Mouse (Mus musculus) myocyte (in vitro differentiated cells): ENCODE results near the gene Ctcfl.

ENCODE experiments used
- MYOD1 ChIP-seq, 3 experiments: IDR thresholded peaks; one replicate each; pipeline ENCODE4 v1.6.1; 2011; ENCODE audit warnings: control low read depth in 2 of 3, low read depth in 2 of 3, mild to moderate bottlenecking in 2 of 3, moderate library complexity in 1 of 3; ENCODE audit not compliant: insufficient read length in 2 of 3, control insufficient read depth in 1 of 3
- TCF12 ChIP-seq: IDR thresholded peaks from one replicate; pipeline ENCODE4 v1.6.1; 2011; ENCODE audit warnings: mild to moderate bottlenecking, control low read depth; ENCODE audit not compliant: poor library complexity, insufficient read depth, severe bottlenecking

DNA sequence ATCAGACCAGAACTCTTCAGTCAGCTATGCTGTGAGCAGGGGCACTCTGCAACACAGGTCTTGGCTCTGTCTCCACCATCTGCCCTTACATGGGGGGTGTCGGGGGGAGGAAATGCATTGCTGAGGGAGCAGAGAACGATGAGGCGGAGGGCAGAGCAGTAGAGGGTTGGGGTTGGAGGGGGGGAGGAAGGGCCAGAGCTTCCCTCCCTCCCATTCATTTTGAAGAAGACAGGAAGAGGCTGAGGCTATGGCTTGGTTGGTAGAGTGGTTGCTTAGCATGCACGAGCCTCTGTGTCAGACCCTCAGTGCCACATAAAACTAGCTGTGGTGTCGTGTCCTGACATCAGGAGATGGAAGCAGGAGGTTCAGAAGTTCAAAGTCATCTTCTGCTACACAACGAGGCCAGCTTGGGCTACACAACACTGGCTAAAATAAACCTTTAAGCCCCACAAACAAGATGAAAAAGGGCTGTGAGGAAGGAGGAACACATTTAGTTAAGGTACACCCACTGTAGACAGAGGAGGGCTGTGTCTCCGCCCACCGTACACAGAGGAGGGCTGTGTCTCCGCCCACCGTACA, 62.9 kb downstream of the Ctcfl start:
- TF ChIP-seq TCF12 (no peak), MYOD1 (IDR thresholded peaks at IDR 0.05; ENCODE audit: control insufficient read depth in 1 of 3, insufficient read length in 2 of 3, low read depth in 2 of 3) (no peak)
